Mouse (Mus musculus): ENCODE measurements around the gene Foxn3.
"Not testable (repeated sequence)": the region's sequence is repeated elsewhere in the genome, so short reads cannot be mapped to it uniquely, and the experiment has no call there.

Gene Foxn3

GRCm38 (mm10) chr12:99207014-99207612, 356.3 kb downstream of the Foxn3 start:
- peak; percentile 39 for DNase-seq

GRCm38 (mm10) chr12:99205734-99206133, 357.6 kb downstream of the Foxn3 start:
- no peak for DNase-seq

- DNase-seq, result no peak
These were observed 364.3 kb downstream of the Foxn3 start for GRCm38 (mm10) chr12:99199124-99199483.

DNA sequence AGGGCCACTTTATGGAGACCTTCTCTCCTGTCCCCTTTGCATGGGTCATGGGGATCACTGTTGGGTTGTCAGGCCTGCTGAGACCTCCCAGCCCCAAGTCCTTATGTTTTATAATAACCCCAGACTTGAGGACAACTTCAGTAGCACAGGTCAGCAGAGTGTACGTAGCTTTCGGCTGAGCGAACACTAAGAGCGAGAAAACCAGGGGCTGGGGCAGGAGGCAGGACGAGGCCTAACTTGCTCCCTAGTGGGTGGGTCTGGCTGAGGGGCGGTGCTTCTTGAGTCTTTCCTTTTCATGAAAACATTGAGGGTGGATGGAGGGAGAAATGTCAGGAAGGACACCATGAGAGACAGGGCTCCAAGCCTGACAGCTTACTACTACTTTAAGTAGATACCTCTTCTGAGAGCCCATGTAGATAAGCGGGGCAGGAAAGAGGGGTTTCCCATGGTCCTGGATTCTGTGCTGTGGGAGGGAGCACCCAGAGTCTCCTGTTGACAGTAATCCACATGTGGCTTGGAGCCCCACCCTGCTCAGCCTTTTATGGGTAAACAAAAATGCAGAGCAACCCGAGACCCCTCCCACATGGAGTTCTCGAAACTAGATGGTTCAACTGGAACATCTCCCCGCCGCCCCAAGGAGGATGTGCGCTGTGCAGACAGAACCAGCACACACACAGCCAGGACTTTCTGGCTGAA, 364.8 kb downstream of the Foxn3 start:
- no peak for DNase-seq

GRCm38 (mm10) chr12:99197031-99197430, 366.4 kb downstream of the Foxn3 start:
- no peak for DNase-seq

GRCm38 (mm10) chr12:99195655-99196054, 367.7 kb downstream of the Foxn3 start:
- no peak for DNase-seq

DNA sequence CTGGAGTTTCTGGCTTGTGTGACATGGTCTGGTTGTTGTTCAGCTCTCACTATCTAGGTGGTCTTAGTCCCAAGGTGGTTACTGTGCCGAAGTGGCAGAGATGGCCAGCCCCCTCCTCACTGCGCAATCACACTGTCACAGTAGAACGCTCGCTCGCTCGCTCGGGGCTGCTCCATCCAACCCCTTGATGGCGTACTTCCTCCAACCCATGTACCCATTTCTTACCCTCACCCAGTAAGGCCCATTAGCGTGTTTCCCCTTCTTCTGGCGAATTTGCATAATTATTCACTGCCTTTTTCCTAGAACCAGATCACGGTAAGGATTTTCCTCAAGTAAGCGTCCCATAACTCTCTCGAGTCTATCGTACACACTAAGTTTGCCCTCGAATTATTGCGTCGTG, 369.3 kb downstream of the Foxn3 start:
- DNase-seq, result not testable (repeated sequence)

DNA sequence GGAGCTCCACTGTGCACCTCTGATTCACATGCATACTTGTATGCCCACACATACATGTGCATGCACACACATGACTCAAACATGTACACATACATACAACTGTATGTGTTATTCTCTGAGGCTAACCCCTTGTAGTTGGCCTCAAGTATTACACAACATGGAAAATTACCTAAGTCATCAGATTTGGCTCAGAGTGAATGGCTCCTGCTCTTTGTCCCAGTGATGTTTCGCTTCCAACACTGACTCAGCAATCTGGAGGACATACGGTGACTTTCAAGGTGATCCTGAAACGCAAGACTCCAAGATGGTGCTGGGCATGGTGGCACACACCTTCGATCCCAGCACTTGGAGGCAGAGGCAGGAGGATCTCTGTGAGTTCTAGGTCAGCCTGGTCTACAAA, 375.7 kb downstream of the Foxn3 start:
- no peak for DNase-seq

DNA sequence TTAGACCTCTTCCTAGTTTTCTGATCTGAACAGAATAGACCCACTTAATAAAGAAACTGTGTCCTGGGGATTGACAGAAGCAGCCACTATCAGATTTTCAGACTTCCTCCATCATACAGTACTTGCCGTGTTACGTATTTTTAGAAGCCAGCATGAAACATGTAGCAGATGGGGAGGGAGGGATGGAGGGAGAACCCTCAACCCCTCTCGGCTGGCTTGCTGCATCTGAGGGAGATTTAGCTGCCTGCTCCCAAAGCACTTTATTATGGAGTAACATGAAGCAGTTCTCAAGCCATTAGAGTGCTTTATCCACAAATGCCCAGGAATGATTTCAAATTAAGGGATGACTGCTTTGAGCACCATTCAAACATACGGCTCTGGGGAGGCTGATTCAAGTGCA, 377.1 kb downstream of the Foxn3 start:
- DNase-seq, result no peak

GRCm38 (mm10) chr12:99183261-99183792, 380.1 kb downstream of the Foxn3 start:
- no peak for DNase-seq

- DNase-seq, result no peak
These were observed 381.0 kb downstream of the Foxn3 start for GRCm38 (mm10) chr12:99182338-99182737.

DNA sequence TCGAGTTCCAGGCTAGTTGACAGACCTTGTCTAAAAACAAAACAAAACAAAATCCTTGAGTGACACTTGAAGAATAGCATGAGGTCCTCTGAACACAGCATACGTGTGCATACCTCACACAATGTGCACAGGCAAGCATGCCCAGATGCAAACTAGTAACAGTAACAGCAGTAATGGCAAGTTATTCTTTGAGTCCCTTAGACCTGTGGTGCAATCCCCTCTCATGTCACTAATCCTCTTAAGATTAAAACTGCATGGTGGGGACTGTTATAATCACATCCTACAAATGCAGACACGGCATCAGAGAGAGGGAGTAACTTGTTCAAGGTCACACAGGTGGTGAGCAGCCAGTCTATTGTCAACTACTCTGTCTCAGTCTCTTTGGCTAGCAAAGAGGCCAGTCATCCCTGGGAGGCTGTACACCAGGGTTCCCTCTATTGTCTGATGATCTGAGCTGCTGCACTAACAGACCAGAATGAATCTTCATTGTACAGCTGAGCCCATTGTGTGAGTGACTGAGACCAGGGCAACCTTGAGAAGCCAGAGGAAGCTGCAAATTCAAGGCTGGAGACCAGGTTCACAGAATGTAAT, 383.1 kb downstream of the Foxn3 start:
- DNase-seq, result no peak

GRCm38 (mm10) chr12:99174979-99175621, 388.3 kb downstream of the Foxn3 start:
- DNase-seq, result no peak

DNA sequence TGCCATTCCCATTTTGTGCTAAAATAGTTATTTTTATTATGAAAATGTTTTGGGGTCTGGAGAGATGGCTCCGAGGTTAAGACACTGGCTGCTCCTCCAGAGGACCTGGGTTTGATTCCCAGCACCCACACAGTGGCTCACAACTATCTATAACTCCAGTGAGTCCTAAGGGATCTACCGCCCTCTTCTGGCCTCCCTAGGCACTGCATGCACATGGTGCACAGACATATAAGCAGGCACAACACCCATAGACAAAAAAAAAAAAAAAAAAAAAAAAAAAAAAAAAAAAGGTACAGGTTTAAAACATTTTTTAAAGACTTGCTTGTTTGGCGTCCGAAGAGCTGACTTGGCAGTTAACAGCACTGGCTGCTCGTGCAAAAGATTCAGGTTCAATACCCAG, 391.2 kb downstream of the Foxn3 start:
- DNase-seq, result peak; percentile 49

DNA sequence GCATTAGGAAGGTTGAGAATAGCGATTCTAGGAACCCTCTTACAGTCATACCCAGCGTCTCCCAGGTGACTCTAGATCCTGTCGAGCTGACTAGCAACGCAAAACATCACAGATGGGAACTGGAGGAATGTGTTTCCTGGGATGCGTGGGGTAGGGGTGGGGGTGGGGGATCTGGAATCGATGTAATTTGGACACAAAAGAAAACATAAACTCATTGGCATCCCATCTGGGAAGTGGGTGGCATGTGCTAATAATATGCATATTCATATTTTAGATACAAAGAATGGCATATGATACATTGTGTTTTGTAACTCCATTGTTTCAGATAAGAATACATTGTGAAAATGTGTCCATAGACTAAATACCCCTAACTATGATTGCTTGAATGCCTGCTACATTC, 393.5 kb downstream of the Foxn3 start:
- DNase-seq, result no peak

DNA sequence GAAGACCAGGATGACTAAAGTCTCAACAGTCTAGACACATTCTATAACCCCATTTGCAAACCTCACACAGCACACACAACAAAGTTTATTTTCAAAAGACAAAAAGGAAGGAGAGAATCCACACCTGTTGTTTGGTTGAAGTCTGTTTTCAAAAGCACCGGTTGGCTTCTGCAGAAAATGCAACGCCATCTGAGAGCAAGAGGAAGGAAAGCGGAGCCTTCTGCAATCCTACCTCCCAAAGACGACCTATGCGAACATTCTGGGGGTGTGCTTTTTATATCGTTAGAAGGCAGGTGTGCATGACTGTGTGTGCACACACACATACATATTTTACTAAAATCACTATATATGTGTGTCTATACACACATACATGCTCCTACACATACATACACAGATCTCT, 397.3 kb downstream of the Foxn3 start:
- DNase-seq, result peak; percentile 44

DNA sequence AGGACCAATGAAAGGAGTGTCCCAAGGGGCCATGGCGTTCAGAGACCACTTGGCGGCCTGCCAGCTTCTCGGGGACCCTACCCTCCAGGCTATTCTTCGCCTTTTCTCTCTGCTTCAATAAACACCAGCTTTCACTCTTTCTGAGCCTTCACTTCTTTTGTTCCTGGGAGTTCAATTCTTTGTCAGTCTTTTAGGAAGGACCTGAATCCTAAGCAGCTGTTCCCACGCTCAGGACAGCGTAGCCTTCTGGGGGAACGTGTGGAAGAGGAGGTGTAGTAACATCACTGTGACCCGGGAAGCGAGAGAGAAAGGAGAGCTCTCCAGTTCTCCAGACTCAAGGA, 400.1 kb downstream of the Foxn3 start:
- DNase-seq, result no peak

GRCm38 (mm10) chr12:99162639-99163341, 400.6 kb downstream of the Foxn3 start:
- no peak for DNase-seq

DNA sequence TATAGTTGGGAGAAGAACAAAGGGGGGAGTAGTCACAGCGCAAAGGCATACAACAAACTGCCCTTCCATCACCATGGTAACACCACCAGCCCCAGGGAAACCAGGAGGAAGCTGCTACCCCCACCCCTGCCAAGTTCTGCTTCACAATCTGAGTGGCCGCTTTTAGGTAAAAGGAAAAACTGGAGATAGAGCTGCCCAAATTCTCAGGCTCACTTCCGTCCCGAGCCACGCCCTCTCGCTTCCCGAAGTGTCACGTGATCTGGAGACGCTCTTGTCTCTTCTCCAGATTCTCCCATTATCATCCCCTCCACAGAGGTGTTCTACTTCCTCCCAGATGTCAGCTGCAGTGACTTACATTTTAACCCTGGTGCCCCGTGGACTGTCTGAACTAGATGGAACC, 401.2 kb downstream of the Foxn3 start:
- DNase-seq, result peak; percentile 56

DNA sequence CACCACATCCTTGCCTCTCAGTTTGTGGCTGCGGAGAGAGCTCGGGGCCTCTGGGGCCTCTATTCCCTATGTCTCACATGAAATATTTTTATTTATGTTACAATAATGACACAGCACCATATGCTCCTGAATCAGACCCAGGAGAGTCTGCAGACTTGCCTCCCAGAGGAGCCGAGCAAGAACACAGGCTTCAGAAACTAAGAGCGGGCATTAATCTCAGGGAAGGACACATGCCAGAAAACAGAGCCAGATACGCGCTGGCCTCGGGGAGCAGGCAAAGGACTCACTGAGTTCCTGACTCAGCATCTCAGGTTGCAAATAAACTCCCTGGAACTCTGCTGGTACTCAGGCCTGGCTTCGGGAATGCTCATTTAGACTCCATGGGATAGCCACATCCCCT, 403.3 kb downstream of the Foxn3 start:
- no peak for DNase-seq

GRCm38 (mm10) chr12:99155904-99156303, 407.5 kb downstream of the Foxn3 start:
- no peak for DNase-seq

DNA sequence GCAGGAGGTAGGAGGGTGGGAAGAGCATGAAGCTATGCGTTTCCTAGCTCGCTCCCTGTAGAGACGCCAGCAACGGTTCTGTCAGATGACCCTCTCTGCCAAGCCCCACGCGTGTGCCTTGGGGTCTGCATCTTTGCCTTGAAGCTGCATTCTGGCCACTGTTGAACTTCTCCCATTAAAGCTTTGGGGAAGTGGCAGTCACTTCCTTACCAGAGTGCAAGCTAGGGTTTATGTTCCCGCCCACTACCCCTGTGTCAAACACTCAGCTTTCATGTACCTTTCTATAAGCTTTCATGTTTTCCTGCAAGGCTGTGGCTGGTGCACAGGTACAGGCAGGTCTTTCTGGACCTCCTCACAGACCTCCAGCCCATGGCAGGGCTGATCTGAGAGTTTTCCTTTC, 409.2 kb downstream of the Foxn3 start:
- DNase-seq, result no peak

DNA sequence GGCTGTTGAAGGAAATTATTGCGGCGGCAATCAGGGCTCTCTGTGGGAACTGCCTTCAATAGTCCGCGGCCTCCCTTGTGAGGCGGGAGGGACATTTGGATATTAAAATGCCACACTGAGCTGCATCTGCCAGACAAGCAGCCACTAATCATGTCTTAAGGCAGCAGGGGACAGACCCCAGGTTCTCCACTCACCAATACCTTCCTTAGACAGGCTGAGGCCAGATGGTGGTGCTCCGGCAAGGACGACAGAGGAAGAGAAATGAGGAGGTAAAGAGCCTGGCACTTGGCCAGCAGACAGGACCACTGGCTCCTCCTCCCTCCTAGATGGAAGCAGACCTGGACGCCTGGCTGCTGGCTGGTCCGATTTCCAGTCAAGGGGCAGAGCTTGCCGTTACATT, 409.7 kb downstream of the Foxn3 start:
- no peak for DNase-seq
